Mouse (Mus musculus) cerebellum, postnatal 4 days (tissue): ENCODE measurements around the gene Olfr786.

Experiments used
- DNase-seq, 2 experiments: peaks; one replicate each; pipeline ENCODE4 v3.0.0; 2022; ENCODE audit warnings: low spot score in 2 of 2, mixed read lengths in 1 of 2

Gene Olfr786

DNA sequence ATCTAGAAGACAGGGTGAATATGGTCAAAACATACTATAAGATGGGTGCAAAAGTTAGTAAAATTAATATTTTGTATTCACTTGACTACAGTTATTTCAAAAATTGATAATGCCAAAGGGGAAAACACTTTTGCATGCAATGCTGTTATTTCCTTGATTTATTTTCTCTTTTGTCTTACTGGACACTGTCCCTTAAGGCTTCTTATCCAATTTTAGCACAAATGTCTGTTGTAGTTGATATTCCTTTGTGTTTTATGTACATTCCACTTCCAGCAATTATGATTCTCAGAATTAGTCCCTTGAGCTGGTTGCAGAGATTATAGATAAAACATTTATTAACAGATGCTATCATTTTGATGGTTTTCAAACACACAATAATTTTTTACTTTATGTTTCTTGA lies at the start of gene Olfr786:
Gene Olfr786 (plus strand): TSS at position 301 of the 400 bp plus-strand sequence.
- DNase-seq: no peak

DNA sequence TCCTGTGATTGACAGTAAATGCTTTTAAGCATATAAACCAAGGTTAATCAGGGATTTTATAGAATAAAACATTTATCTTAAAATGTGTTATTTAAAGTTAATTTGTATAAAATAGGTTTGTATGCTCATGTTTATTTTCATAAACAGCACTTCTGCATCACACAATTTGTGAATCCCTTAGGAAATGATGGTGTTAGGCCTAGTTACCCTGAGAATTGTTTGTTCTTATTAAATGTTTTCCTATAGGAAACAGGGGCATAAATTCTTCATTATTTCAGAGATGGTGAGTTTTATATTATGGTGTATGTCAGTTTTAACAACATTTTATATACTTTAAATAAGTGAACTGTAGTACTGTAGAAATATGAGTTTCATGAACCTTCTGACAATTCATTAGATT lies 43.3 kb upstream of the Olfr786 start, which contains the start of gene Olfr784:
Gene Olfr784 (plus strand): TSS at position 301 of the 400 bp plus-strand sequence.
- no peak for DNase-seq

DNA sequence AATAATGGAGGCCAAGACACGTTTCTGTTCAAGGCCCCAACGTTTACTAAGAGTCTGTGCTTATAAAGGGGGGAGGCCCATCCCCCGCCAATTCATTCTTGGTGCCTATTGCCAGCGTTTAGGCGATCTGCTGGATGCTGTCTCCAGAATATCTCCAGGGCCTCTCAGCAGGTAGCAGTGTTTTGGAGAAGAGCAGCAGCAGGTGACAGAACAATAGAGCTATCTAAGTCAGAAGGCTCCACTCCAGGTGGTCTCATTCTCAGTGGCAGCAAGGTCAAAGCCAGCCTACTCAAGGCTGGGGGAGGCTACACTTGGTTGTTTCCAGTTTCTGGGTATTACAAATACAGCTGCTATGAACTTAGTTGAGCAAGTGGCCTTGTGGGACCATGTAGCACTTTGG lies 26.2 kb upstream of the Olfr786 start:
- DNase-seq: no peak

DNA sequence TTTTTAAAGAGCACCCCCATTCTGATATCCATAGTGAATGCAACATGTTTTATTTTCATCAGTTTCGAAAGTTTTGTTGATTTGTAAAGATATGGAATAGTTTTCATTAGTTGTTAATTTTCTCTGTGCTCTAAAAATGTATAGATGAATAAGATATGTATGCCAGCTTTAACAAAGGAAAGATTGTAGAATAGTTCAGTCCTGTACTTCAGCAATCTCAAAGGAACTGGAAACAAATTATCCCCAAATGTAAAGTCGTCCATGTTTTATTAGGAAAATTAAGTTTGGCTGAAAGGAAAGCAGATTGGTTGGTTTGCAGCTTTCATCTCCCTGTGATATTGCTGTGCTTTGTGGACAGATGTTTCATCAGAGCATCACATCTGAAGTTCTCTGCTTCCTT lies 22.0 kb upstream of the Olfr786 start, which contains the start of gene Olfr785:
Gene Olfr785 (plus strand): TSS at position 301 of the 400 bp plus-strand sequence.
- DNase-seq: no peak

DNA sequence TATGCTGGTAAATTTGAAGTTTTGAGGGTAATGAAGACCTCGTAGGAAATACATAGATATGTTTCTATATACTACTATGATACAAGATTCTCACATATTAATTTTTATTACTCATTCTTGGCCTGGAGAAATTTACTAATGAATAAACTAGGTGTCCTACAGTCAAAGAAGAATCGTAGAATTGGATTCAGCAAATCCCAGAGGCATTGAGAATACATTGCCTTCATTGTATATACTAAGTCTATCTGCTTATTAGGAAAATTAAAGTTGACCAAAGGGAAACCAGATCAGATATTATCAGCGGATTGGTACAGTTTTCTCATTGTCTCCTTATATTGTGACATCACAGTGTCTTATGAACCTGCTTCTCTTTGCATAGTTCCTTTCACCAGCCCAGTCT lies 34.5 kb downstream of the Olfr786 start, which contains the start of gene Olfr787:
Gene Olfr787 (plus strand): TSS at position 301 of the 400 bp plus-strand sequence.
- no peak for DNase-seq

DNA sequence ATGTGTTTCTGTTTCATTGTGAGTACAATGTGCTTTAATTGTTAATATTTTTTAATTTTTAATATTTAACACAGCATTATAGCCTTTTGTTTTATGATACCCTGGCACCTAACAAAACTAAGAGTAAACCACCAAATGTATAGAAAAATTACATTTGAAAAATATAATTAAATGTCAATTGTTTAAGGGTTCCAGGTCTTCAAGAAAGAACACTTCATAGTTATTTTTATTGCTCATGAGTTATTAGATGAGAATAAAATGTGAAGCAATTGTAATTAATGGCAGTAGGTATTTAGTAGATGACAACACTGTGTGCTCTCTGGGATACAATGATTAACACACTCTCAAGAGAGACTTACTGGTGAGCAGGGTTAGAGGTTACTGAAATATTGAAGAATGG lies 43.6 kb downstream of the Olfr786 start, which contains the start of gene Olfr788:
Gene Olfr788 (plus strand): TSS at position 301 of the 400 bp plus-strand sequence.
- DNase-seq: no peak

DNA sequence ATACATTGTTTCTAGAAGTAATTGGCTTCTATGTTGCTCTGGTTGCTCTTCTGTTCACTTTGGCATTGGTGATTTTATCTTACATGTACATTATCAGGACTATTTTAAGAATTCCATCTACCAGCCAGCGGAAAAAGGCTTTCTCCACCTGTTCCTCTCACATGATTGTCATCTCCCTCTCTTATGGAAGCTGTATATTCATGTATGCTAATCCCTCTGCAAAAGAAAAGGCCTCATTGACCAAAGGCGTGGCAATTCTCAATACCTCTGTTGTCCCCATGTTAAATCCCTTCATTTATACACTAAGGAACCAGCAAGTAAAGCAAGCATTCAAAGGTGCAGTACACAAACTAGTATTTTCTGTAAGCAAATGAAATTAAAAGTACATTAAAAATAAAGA lies 46.1 kb downstream of the Olfr786 start:
- no peak for DNase-seq

DNA sequence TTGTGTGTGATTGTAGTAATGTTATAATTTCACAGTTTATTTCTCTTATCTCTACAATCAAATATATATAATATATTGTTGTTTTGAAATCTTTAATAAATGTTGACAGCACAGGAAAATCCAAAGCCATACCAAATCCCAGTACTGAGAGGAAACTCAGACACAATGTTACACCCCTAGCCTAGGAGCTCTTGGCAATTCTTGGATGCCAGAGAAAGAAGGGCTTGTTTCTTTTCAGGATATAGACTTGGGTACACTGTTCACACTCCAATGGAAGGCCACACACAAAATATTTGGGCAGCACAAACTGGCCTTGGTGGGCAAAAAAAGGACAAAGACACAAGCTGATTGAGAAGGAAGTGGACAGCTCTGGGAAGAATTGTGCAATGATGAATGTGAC lies 46.6 kb downstream of the Olfr786 start:
- DNase-seq: no peak

DNA sequence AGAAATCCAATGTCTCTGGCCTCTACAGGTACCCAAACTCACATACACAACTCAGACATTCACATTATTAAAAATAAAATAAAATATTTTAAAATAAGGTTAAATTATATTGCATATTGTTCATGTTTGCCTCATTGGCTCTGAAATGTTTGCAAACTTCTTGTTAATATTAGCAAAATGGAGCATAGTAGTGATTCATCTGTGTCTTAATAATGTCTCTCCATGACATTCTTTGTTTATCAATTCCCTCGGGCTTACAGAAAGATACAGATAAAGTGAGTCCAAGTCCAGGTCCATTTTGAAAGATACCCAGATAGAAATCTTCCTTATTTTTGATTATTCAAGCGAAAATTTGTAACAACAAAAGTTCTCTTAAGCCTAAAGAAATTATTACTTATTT lies 57.3 kb downstream of the Olfr786 start, which contains the start of gene Olfr789:
Gene Olfr789 (plus strand): TSS at position 301 of the 400 bp plus-strand sequence.
- no peak for DNase-seq
